Mouse (Mus musculus) stomach, embryonic 15.5 days (tissue): ENCODE results near the gene Add1. TPM values are rescaled to one million over a fixed set of nuclear protein-coding genes. Genes with fewer than 3 reads are reported as not detected.
"Not testable (repeated sequence)": the region's sequence is repeated elsewhere in the genome, so short reads cannot be mapped to it uniquely, and the experiment has no call there.

Experiments used
- ATAC-seq: fragments of 200-750 bp; cut with Nextera tagmentation; 2 replicates; pipeline ENCODE4 v1.8.0; 2017; ENCODE audit warnings: low read depth, moderate number of reproducible peaks, moderate TSS enrichment; ENCODE audit not compliant: insufficient read depth, low FRiP score
- H3K27ac ChIP-seq: fragments of 300-500 bp; sonication (generic); 2 replicates; pipeline ENCODE4 v1.5.1; 2015; ENCODE audit warnings: mild to moderate bottlenecking, inconsistent platforms
- H3K27me3 ChIP-seq: fragments of 300-500 bp; sonication (generic); replicated peaks from 2 replicates; pipeline ENCODE4 v1.6.1; 2015; ENCODE audit warnings: inconsistent platforms
- H3K36me3 ChIP-seq: fragments of 300-500 bp; sonication (generic); 2 replicates; pipeline ENCODE4 v1.6.1; 2015; ENCODE audit warnings: inconsistent platforms
- H3K4me1 ChIP-seq: fragments of 300-500 bp; sonication (generic); 2 replicates; pipeline ENCODE4 v1.6.1; 2015; ENCODE audit warnings: inconsistent platforms
- H3K4me2 ChIP-seq: fragments of 300-500 bp; sonication (generic); 2 replicates; pipeline ENCODE4 v1.6.1; 2015; ENCODE audit warnings: mild to moderate bottlenecking, inconsistent platforms
- H3K4me3 ChIP-seq: fragments of 300-500 bp; sonication (generic); replicated peaks from 2 replicates; pipeline ENCODE4 v1.5.1; 2015; ENCODE audit warnings: inconsistent platforms
- H3K9ac ChIP-seq: fragments of 300-500 bp; sonication (generic); 2 replicates; pipeline ENCODE4 v1.6.1; 2015; ENCODE audit warnings: inconsistent platforms
- H3K9me3 ChIP-seq: fragments of 300-500 bp; sonication (generic); 2 replicates; pipeline ENCODE4 v1.6.1; 2016; ENCODE audit warnings: inconsistent platforms
- WGBS: fragments of 180-500 bp; shearing (Covaris S2); methylation state at CpG from one replicate; pipeline ENCODE4 v1.1.7; 2015; 5-methylcytosine and 5-hydroxymethylcytosine counted together
- polyA plus RNA-seq: library from polyadenylated mRNA; unstranded; fragments of >200 nt; fragmentation: Nextera tagmentation; extraction: Ambion mirVana; gene quantifications from 2 replicates; pipeline ENCODE4 v1.2.1, GENCODE M21; 2015

The Add1 gene
- polyA plus RNA-seq, 1 experiment from 2014 or later: 168 TPM

DNA sequence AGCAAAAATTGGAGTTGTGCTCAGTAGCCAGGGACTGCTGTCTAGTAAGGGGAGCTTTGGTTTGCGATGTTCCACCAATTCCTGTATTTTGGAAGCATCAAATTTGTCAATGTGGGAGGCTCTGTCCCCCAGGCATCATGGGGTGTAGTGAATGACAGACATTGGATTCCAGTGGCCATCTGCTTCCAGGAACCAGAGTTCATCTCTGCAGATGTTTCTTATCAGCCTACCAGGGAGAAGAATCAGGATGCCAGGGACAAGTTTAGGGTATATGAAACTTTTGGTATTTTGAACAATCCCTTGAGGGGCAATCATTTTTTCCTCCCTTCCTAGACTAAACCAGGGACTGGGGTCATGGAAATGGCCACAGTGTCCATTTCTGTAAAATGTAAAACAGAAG, 9.6 kb upstream of the Add1 start:
- Histone ChIP-seq H3K4me1 (peaks cover 5% of the 10 kb centered on the region; the same call in 1 of the 2 replicates), H3K4me3 (no peak overlapping the region), H3K9ac (no peak overlapping the region), H3K9me3 (no peaks in the 10 kb centered on the region), H3K27ac (no peak overlapping the region), H3K36me3 (peaks cover 34% of the 10 kb centered on the region), H3K27me3 (no peaks in the 10 kb centered on the region), H3K4me2 (no peak overlapping the region)
- no peak for ATAC-seq
- 100% methylated on average over 1 of the region's 1 CpGs for WGBS

DNA sequence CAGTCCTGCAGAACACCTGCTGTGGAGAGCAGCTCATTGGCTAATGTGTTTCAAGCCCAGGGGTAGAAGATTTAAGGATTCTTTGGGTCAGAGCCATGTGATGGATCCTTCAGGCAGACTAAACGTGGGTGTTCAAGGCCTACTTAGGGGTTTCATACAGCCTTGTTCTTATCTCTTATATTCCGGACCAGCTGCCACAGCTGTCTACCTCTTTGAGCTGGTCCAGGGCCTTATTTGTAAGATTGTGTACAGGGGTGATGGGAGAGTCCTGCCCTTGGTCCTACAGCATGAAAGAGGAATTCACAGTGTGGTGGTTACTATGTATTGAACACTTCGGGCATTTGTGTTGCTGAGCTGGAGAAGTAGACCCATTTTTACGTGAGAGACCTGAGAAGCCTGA, 9.2 kb upstream of the Add1 start:
- Histone ChIP-seq H3K36me3 (peaks cover 31% of the 10 kb centered on the region), H3K27ac (no peak overlapping the region), H3K4me2 (no peak overlapping the region), H3K9me3 (no peaks in the 10 kb centered on the region), H3K4me3 (no peak overlapping the region), H3K4me1 (peaks cover 5% of the 10 kb centered on the region; the same call in 1 of the 2 replicates), H3K9ac (no peak overlapping the region), H3K27me3 (no peaks in the 10 kb centered on the region)
- WGBS: 73% methylated on average over 4 of the region's 4 CpGs
- no peak for ATAC-seq

DNA sequence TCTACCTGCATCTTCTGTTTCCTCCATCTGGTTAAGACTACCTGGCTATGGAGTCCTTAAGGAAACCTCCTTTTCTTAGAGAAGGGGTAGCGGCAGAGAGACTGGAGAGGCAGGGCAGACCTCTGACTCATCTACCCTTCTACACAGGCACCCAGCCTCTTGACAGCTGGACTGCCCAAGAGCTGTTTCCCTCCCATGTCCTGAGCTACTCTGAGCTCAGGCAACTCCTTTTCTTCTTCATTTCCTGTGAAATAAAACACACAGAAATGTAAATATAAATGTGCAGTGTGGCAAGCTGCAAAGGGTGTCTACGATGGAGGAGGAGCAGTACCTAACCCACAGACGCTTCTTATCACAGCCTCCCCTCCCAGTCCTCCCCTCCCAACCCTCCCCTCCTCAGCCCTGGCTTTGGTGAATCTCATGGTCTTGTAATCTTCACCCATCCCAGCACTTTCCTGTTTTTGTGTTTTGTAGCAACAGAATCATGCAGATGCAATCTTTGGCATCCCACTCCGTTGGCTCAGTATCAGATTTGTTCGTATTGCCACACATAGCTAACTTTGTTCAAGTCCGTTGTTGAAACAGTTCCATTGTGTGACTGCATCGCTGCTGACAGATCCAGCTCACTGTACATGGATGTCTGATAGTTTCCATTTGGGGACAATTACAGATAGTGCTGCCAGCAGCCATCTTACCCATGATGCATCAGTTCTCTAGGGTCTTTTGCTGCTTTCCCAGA, 7.8 kb upstream of the Add1 start:
- H3K27me3 ChIP-seq: no peaks in the 10 kb centered on the region
- H3K27ac ChIP-seq: peak overlapping the region; percentile 65
- no peak overlapping the region for H3K4me3 ChIP-seq
- peaks cover 5% of the 10 kb centered on the region; the same call in 1 of the 2 replicates for H3K4me1 ChIP-seq
- H3K36me3 ChIP-seq: peaks cover 17% of the 10 kb centered on the region
- no peak overlapping the region for H3K9ac ChIP-seq
- H3K9me3 ChIP-seq: no peaks in the 10 kb centered on the region
- no peak overlapping the region for H3K4me2 ChIP-seq
- whole genome bisulfite sequencing: 43% methylated on average over 7 of the region's 7 CpGs
- peak; percentile 64 for ATAC-seq

DNA sequence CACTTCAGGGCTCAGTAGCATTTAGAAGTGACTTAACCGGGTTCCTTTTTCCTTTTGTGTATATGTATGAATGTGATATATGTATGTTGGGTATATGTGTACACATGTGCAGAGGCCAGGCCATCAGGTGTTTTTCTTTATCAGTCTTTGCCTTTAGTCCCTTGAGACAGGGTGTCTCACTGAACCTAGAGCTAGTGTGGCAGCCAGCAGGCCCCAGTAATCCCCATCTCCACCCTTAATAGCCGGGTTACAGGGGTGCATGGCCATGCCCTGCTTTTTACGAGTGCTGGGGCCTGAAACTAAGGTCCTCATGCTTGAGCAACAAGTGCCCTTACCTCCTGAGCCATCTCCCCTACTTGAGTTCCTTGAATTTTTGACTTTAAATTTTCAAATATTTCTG, 1.9 kb upstream of the Add1 start:
- Histone ChIP-seq H3K9me3 (no peaks in the 10 kb centered on the region), H3K4me1 (peaks cover 9% of the 10 kb centered on the region), H3K27ac (no peak overlapping the region), H3K27me3 (no peaks in the 10 kb centered on the region), H3K9ac (no peak overlapping the region), H3K4me2 (no peak overlapping the region), H3K36me3 (no peaks in the 10 kb centered on the region), H3K4me3 (no peak overlapping the region)
- 88% methylated on average over 3 of the region's 3 CpGs for WGBS
- ATAC-seq: no peak

DNA sequence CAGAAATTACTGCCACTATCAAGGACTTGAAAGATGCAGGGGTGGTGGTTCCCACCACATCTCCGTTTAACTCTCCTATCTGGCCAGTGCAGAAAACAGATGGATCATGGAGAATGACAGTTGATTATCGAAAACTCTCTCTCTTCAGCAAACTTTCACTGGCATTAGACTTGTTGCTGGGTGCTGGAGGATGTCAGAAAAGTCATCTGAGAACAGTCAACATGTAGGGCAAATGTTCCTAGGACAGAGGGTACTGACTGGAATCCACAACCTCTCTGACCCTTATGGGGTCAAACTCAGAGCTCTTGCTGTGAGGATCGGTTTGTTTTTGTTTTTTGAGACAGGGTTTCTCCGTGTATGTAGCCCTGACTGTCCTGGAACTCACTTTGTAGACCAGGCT, 896 bp upstream of the Add1 start:
- ATAC-seq, H3K9me3 ChIP-seq, H3K9ac ChIP-seq, H3K36me3 ChIP-seq, H3K4me1 ChIP-seq, H3K27me3 ChIP-seq: not testable (repeated sequence)
- peak overlapping the region; percentile 95 for H3K4me3 ChIP-seq
- H3K4me2 ChIP-seq: peak overlapping the region; percentile 59
- 46% methylated on average over 4 of the region's 4 CpGs for WGBS
- H3K27ac ChIP-seq: peak overlapping the region; percentile 94

DNA sequence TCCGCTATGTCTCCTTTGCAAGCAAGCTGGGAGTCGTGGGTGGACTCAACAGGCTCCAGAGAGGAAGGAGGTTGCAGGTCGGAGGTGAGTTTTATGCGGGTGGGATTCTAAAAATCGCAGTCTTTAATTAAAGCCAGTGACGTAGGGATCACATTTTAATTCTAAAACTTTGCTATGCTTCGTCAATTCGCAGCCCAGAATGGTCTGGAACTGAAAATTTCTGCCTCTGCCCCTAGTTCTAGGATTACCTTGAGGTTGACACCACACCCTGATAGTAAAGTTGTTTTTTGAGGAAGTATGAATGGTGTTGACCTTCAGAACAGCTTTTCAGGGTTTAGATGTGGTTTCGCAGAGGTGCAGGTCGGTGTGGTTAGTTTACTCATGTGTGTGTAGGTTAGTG, 1.3 kb downstream of the Add1 start:
- Histone ChIP-seq H3K27ac (peak overlapping the region; percentile 19; the same call in 1 of the 2 replicates), H3K9me3 (no peaks in the 10 kb centered on the region), H3K4me3 (peak overlapping the region; percentile 95), H3K4me2 (peak overlapping the region; percentile 64), H3K36me3 (no peaks in the 10 kb centered on the region), H3K27me3 (no peaks in the 10 kb centered on the region), H3K4me1 (peaks cover 9% of the 10 kb centered on the region), H3K9ac (peak overlapping the region; percentile 98; the same call in 1 of the 2 replicates)
- ATAC-seq: no peak
- WGBS: 27% methylated on average over 10 of the region's 10 CpGs

DNA sequence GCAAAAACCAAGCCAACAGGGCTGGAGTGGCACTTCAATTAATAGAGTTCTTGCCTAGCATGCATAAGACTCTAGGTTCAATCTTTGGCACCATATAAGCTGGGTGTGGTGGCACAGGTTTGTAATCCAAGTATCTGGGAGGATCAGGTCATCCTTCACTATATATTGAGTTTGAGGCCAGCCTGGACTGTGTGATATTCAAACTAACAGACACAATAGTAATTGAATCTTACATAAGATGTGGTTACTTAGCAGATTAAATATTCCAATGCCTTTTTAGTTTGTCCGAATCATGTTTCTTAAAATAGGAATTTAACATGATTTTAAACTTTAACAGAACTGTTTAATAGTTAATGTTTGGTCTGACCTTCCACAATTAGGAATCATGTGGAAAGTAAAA, 2.8 kb downstream of the Add1 start:
- no peak overlapping the region for H3K4me3 ChIP-seq
- H3K27ac ChIP-seq: no peak overlapping the region
- WGBS: 91% methylated on average over 1 of the region's 1 CpGs
- H3K9ac ChIP-seq: no peak overlapping the region
- no peak for ATAC-seq
- no peaks in the 10 kb centered on the region for H3K36me3 ChIP-seq
- no peak overlapping the region for H3K4me2 ChIP-seq
- no peaks in the 10 kb centered on the region for H3K27me3 ChIP-seq
- H3K9me3 ChIP-seq: no peaks in the 10 kb centered on the region
- peaks cover 9% of the 10 kb centered on the region for H3K4me1 ChIP-seq

DNA sequence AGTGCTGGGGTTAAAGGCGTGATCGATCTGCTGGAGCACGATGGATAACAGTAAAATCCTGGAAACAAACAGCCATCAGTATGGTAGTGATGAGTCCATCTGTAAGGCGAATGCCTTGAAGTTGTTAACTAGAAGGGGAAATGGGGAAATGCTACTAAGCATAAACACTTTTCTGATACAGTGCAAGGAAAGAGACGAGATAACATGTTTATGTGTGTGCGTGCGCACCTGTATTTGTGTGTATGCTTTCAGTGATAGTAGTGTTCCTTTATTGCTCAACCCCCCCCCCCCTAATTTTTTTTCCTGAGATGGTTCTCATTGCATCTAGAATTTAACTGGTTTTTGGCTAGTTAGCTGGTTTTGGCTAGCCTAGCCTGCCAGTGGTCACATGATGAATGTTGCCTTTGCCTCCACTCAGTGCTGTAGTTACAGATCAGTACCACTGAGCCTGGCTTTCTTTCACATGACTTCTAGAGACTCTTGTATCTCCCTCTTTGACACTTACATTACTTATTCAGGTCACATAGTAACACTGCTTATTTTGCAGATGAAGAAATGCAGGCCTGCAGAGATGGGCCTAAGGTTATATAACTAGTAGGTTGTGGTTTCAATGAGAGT, 4.7 kb downstream of the Add1 start:
- Histone ChIP-seq H3K9me3 (no peaks in the 10 kb centered on the region), H3K27me3 (no peaks in the 10 kb centered on the region), H3K27ac (no peak overlapping the region), H3K4me1 (peaks cover 9% of the 10 kb centered on the region), H3K36me3 (no peaks in the 10 kb centered on the region), H3K9ac (no peak overlapping the region), H3K4me2 (no peak overlapping the region), H3K4me3 (no peak overlapping the region)
- ATAC-seq: no peak
- 92% methylated on average over 7 of the region's 7 CpGs for WGBS

DNA sequence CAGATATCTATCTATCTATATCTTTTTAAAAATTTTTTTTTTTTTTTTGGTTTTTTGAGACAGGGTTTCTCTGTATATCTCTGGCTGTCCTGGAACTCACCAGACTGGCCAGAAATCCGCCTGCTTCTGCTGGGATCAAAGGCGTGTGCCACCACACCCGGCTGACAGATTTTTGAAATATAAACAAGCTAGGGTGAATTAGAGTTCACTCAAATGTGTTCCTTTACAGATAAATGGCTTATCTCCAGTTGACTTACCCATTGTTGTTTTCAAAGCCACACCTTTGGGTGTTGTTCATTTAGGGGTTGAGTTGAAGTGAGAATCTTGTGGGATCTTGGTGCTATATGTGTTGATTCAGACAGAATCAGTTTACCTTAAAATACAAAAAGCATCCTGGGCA, 5.9 kb downstream of the Add1 start:
- no peak overlapping the region for H3K9ac ChIP-seq
- no peak overlapping the region for H3K4me2 ChIP-seq
- no peaks in the 10 kb centered on the region for H3K36me3 ChIP-seq
- no peak for ATAC-seq
- H3K9me3 ChIP-seq: no peaks in the 10 kb centered on the region
- 37% methylated on average over 3 of the region's 3 CpGs for WGBS
- H3K4me1 ChIP-seq: peaks cover 9% of the 10 kb centered on the region
- no peaks in the 10 kb centered on the region for H3K27me3 ChIP-seq
- H3K27ac ChIP-seq: no peak overlapping the region
- H3K4me3 ChIP-seq: no peak overlapping the region

DNA sequence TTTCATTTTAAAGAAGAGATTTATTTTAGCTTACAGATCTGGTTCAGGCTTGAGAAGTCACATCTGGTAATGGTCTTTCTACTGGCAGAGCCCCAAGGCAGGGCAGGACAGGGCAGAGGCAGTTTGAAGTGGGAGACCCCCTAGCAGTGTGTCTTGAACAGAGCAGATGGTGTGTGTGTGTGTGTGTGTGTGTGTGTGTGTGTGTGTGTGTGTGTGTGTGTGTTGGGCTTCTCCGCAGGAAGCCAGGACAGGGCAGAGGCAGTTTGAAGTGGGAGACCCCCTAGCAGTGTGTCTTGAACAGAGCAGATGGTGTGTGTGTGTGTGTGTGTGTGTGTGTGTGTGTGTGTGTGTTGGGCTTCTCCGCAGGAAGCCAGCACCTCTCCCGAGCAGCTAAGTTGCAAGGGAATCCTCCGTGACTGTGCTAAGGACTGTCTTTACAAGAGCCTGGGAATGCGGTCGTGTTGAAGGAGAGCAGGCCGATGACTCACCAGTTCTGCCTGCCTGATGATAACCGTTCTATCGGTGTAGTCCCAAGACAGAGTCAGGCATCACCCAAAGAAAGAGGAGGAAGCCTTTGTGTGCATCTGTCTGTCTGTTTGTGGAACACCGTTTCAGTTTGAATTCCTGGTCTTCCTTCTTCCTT, 8.3 kb downstream of the Add1 start:
- not testable (repeated sequence) for H3K9ac ChIP-seq, H3K36me3 ChIP-seq, H3K27me3 ChIP-seq, H3K4me3 ChIP-seq, H3K4me1 ChIP-seq, H3K9me3 ChIP-seq
- H3K4me2 ChIP-seq: peak overlapping the region; percentile 4; the same call in 1 of the 2 replicates
- ATAC-seq: peak; percentile 88; the same call in 1 of the 2 replicates
- 16% methylated on average over 8 of the region's 10 CpGs for WGBS
- H3K27ac ChIP-seq: peak overlapping the region; percentile 70

DNA sequence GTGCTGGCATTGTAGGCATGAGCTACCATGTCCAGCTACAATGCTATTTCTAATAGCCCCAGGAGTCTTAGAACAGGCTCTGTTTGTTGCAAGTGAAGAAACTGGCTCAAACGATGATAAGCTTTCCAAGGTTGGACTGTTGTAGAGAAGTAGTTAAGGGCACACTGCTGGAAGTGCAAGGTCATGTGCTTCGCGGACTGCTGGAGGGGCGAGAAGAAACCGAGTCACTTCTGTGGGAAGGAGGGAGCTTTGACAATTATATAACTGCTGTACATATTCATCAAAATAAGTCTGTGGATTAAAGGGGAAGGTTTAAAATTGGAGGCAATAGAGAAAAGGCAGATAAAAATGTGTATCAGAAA, 8.8 kb downstream of the Add1 start:
- no peaks in the 10 kb centered on the region for H3K9me3 ChIP-seq
- no peak overlapping the region for H3K9ac ChIP-seq
- H3K27me3 ChIP-seq: no peaks in the 10 kb centered on the region
- peak overlapping the region; percentile 70 for H3K27ac ChIP-seq
- H3K4me1 ChIP-seq: peaks cover 5% of the 10 kb centered on the region; the same call in 1 of the 2 replicates
- H3K36me3 ChIP-seq: no peaks in the 10 kb centered on the region
- peak overlapping the region; percentile 4; the same call in 1 of the 2 replicates for H3K4me2 ChIP-seq
- 0 out of 2 replicates have a peak, but pooled peaks have one; percentile 47 for ATAC-seq
- 62% methylated on average over 5 of the region's 5 CpGs for WGBS
- no peak overlapping the region for H3K4me3 ChIP-seq

DNA sequence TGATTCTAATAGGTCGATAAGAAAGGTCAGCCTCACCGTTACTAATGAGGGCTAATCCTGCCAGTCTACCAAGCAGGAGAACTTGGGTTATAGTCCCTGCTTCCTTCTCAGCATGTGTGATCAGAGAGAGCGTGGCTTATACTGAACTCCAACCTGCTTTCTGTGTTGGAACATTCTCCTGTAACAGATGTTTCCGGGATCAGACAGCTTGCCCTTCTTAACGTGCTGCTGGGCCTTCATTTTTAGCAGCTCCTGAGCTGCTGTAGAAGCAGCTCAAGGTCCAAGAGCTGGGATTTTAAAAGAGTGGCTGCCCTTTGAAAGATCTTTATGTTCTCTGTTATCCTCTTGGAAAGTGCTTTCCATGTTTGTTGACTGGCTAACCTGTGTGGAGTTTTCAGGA, 11.8 kb downstream of the Add1 start:
- ATAC-seq: no peak
- no peak overlapping the region for H3K4me3 ChIP-seq
- H3K27ac ChIP-seq: no peak overlapping the region

More for the DNA sequence above, 11.8 kb downstream of the Add1 start:
- no peak overlapping the region for H3K4me2 ChIP-seq
- no peak overlapping the region for H3K9ac ChIP-seq
- H3K27me3 ChIP-seq: no peaks in the 10 kb centered on the region
- H3K4me1 ChIP-seq: peaks cover 8% of the 10 kb centered on the region; the same call in 1 of the 2 replicates
- no peaks in the 10 kb centered on the region for H3K9me3 ChIP-seq
- no peaks in the 10 kb centered on the region for H3K36me3 ChIP-seq
- WGBS: 70% methylated on average over 5 of the region's 5 CpGs
